Mouse (Mus musculus): Measurements from ENCODE around the gene Flywch1. TPM values are rescaled to one million over a fixed set of nuclear protein-coding genes. Genes with fewer than 3 reads are reported as not detected.

The Flywch1 gene
- total RNA-seq, 1 experiment from 2014 or later, result 44.4 TPM

DNA sequence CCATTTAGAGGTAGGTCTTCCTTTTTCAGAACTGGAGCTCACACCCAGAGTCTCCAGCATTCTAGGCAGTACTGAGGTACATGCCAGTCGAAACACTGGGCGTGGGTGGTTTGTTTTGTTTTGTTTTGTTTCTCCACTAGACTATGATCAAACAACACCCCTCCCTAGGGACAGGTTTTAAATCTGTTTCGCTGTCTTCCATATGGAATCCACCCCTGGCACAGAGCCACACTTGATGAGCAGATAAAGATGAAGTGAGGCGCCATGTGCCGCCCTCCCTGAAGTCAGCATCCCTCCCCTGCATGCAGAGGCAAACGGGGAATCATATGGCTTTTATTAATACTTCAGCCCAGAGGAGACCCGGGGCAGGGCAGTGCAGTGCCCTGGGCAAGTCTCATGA is 66.7 kb downstream of the Flywch1 start:
- DNase-seq, result no peak

DNA sequence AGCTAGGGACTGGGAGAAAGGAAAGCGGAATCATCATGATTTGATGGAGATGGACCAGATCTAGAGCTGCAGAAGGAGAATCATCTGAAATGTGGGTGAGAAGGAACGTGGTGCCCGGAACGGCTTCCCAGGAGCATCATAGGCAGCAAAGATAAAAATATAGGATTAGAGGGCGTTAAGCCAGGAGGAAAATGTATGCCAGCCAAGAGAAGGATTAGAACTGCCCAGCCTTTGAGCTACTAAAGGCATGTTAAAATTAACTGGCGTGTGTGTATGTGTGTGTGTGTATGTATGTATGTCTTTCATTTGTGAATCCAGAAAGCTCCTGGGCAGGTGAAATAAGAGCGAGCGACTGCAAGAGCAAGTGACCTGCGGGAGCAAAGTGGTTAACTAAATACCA is 68.1 kb downstream of the Flywch1 start:
- DNase-seq, result no peak

Other genes starting within 250 kb of the Flywch1 start
- 9.2 and 9.9 TPM in 2 replicates for gene Zfp213, start 207.4 kb downstream of the Flywch1 start, total RNA-seq (2021)
- gene Zfp13, start 172.1 kb downstream of the Flywch1 start, total RNA-seq (2021), result 8.5 and 14.6 TPM in 2 replicates
- not detected in 2 replicates for gene Zscan10, start 170.7 kb downstream of the Flywch1 start, total RNA-seq (2021)
- 0.37 and 0.53 TPM in 2 replicates for gene Mmp25, start 126.3 kb downstream of the Flywch1 start, total RNA-seq (2021)
- gene Bicdl2, start 111.1 kb downstream of the Flywch1 start, total RNA-seq (2021), result not detected in 2 replicates
- 158 and 163 TPM in 2 replicates for gene Hcfc1r1, start 98.0 kb downstream of the Flywch1 start, total RNA-seq (2021)
- gene Thoc6, start 97.7 kb downstream of the Flywch1 start, total RNA-seq (2021), result 25.2 and 26.3 TPM in 2 replicates
- 85.2 and 119 TPM in 2 replicates for gene Tnfrsf12a, start 94.1 kb downstream of the Flywch1 start, total RNA-seq (2021)
- gene Cldn6, start 92.4 kb downstream of the Flywch1 start, total RNA-seq (2021), result 0.30 TPM in 1 of 2 replicates, not detected in the other
- not detected in 2 replicates for gene Cldn9, start 87.6 kb downstream of the Flywch1 start, total RNA-seq (2021)
- gene 1520401A03Rik, start 48.8 kb downstream of the Flywch1 start, total RNA-seq (2021), result 1.9 and 3.8 TPM in 2 replicates
- 9.7 and 11.3 TPM in 2 replicates for gene Pkmyt1, start 45.3 kb downstream of the Flywch1 start, total RNA-seq (2021)
- 11.3 and 14.3 TPM in 2 replicates for gene Paqr4, start 30.7 kb downstream of the Flywch1 start, total RNA-seq (2021)
- gene Kremen2, start 25.8 kb downstream of the Flywch1 start, total RNA-seq (2021), result not detected in 2 replicates
- gene Flywch2, start 14.5 kb upstream of the Flywch1 start, total RNA-seq (2021), result 6.5 and 9.8 TPM in 2 replicates
- 515 and 599 TPM in 2 replicates for gene Srrm2, start 18.9 kb upstream of the Flywch1 start, total RNA-seq (2021)
- 376 and 380 TPM in 2 replicates for gene Elob, start 57.5 kb upstream of the Flywch1 start, total RNA-seq (2021)
- not detected in 2 replicates for gene Prss33, start 64.5 kb upstream of the Flywch1 start, total RNA-seq (2021)
- not detected in 2 replicates for gene Prss32, start 72.3 kb upstream of the Flywch1 start, total RNA-seq (2021)
- 0.56 TPM in 1 of 2 replicates, not detected in the other for gene Prss41, start 72.6 kb upstream of the Flywch1 start, total RNA-seq (2021)
- not detected in 2 replicates for gene Prss21, start 96.5 kb upstream of the Flywch1 start, total RNA-seq (2021)
- not detected in 2 replicates for gene Dcpp1, start 109.3 kb upstream of the Flywch1 start, total RNA-seq (2021)
- gene Dcpp2, start 109.3 kb upstream of the Flywch1 start, total RNA-seq (2021), result not detected in 2 replicates
- not detected in 2 replicates for gene Dcpp3, start 145.9 kb upstream of the Flywch1 start, total RNA-seq (2021)
- gene Sbp, start 170.1 kb upstream of the Flywch1 start, total RNA-seq (2021), result not detected in 2 replicates
- not detected in 2 replicates for gene Sbpl, start 183.7 kb upstream of the Flywch1 start, total RNA-seq (2021)
- gene Prss30, start 209.0 kb upstream of the Flywch1 start, total RNA-seq (2021), result 0.34 and 0.37 TPM in 2 replicates
- gene Prss22, start 226.5 kb upstream of the Flywch1 start, total RNA-seq (2021), result not detected in 2 replicates